Mouse (Mus musculus) liver, adult 2 months (tissue): ENCODE measurements around the gene Lingo3. TPM values are rescaled to one million over a fixed set of nuclear protein-coding genes. Genes with fewer than 3 reads are reported as not detected.
"Not testable (repeated sequence)": the region's sequence is repeated elsewhere in the genome, so short reads cannot be mapped to it uniquely, and the experiment has no call there.

Experiments used
- DNase-seq: peaks from one replicate; pipeline ENCODE4 v3.0.0-alpha.2; 2011; ENCODE audit warnings: low read depth, low spot score; ENCODE audit errors: extremely low read depth
- H3K27ac ChIP-seq: fragments of 200-500 bp; replicated peaks from 2 replicates; pipeline ENCODE4 v1.5.1; 2012; ENCODE audit warnings: low read depth, mild to moderate bottlenecking, control low read depth, inconsistent platforms, low read length; ENCODE audit not compliant: insufficient read depth
- H3K27me3 ChIP-seq: fragments of 200-500 bp; 2 replicates; pipeline ENCODE4 v1.6.1; 2012; ENCODE audit warnings: mild to moderate bottlenecking, moderate library complexity, low read length, inconsistent platforms; ENCODE audit not compliant: control insufficient read depth, insufficient read depth
- H3K36me3 ChIP-seq: fragments of 200-500 bp; 2 replicates; pipeline ENCODE4 v1.6.1; 2012; ENCODE audit warnings: low read length, inconsistent platforms; ENCODE audit not compliant: control insufficient read depth, insufficient read depth
- H3K4me1 ChIP-seq: fragments of 200-500 bp; 2 replicates; pipeline ENCODE4 v1.6.1; 2011; ENCODE audit warnings: low read length; ENCODE audit not compliant: control insufficient read depth, insufficient read depth
- H3K4me3 ChIP-seq: fragments of 200-500 bp; 2 replicates; pipeline ENCODE4 v1.5.1; 2011; ENCODE audit warnings: low read depth, mild to moderate bottlenecking, control low read depth, low read length, moderate library complexity; ENCODE audit not compliant: insufficient read depth
- H3K79me2 ChIP-seq: fragments of 200-500 bp; 2 replicates; pipeline ENCODE4 v1.6.1; 2012; ENCODE audit warnings: inconsistent platforms, mild to moderate bottlenecking, low read length, moderate library complexity; ENCODE audit not compliant: control insufficient read depth, insufficient read depth
- H3K9ac ChIP-seq: fragments of 200-500 bp; 2 replicates; pipeline ENCODE4 v1.6.1; 2012; ENCODE audit warnings: low read depth, mild to moderate bottlenecking, control low read depth, inconsistent platforms, low read length
- CTCF ChIP-seq: fragments of 200-500 bp; IDR thresholded peaks from 2 replicates; pipeline ENCODE4 v1.5.1; 2011; ENCODE audit warnings: low read depth, low read length, control low read depth
- POLR2A ChIP-seq: fragments of 200-500 bp; IDR thresholded peaks from 2 replicates; pipeline ENCODE4 v1.6.1; 2011; ENCODE audit warnings: low read length, control low read depth; ENCODE audit not compliant: insufficient read depth; ENCODE audit errors: extremely low read depth
- WGBS: fragments of 180-500 bp; shearing (Covaris S2); methylation state at CpG from one replicate; pipeline ENCODE4 v1.1.7; 2018; 5-methylcytosine and 5-hydroxymethylcytosine counted together
- polyA plus RNA-seq: library from polyadenylated mRNA; depleted of rRNA; stranded (reverse); fragments of >200 nt; gene quantifications from 2 replicates; pipeline ENCODE4 v1.2.3, GENCODE M21; 2012
- total RNA-seq: library from RNA; depleted of rRNA; stranded (reverse); fragments of >200 nt; gene quantifications from 2 replicates; pipeline ENCODE4 v1.2.3, GENCODE M21; 2014

Gene Lingo3
- total and polyA plus RNA-seq, 2 experiments: 0.05 TPM; not detected in 1

DNA sequence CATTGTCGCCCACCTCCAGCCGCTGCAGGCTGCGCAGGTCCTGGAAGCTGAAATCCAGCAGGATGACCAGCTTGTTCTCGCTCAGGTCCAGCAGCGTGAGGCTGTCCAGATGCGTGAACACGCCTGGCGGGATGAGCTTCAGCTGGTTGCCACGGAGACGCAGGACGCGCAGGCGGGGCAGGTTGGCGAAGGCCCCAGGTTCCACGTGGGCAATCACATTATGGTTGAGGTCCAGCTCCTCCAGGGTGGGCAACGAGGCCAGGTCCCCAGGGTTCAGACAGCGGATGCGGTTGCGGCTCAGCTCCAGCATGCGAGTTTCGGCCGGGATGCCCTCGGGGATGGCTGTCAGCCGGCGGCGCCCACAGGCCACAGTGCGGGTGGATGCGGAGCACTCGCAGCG, 8.2 kb downstream of the Lingo3 start:
- Histone ChIP-seq H3K36me3 (no peaks in the 10 kb centered on the region), H3K27ac (no peak overlapping the region), H3K4me1 (peaks cover 3% of the 10 kb centered on the region), H3K79me2 (no peaks in the 10 kb centered on the region), H3K4me3 (no peak overlapping the region), H3K9ac (no peak overlapping the region), H3K27me3 (peaks cover 15% of the 10 kb centered on the region)
- TF ChIP-seq CTCF: no peak
- TF ChIP-seq POLR2A: no peak
- DNase-seq: no peak
- whole genome bisulfite sequencing: 58% methylated on average over 30 of the region's 30 CpGs

DNA sequence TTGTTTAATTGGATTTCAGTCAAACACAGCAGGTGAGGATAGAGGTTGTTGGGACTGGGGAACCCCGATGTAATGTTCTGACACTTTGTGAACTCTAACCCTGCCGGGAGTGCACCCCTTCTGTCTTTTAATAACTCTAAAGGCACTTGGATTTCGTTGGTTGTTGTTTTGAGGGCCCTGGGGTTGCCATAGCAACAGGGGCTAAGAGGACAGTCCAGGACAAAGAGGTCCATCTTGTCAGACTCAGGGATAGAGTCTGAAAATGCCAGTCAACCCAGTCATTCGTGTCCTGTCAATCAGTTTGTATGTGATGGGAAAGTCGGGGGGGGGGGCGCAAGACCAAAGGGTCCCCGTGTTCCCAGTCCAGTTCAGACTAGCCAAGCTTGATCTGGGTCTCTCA, 11.0 kb downstream of the Lingo3 start:
- Histone ChIP-seq H3K4me1 (peaks cover 24% of the 10 kb centered on the region), H3K27me3 (peaks cover 15% of the 10 kb centered on the region)
- WGBS: 75% methylated on average over 7 of the region's 7 CpGs

DNA sequence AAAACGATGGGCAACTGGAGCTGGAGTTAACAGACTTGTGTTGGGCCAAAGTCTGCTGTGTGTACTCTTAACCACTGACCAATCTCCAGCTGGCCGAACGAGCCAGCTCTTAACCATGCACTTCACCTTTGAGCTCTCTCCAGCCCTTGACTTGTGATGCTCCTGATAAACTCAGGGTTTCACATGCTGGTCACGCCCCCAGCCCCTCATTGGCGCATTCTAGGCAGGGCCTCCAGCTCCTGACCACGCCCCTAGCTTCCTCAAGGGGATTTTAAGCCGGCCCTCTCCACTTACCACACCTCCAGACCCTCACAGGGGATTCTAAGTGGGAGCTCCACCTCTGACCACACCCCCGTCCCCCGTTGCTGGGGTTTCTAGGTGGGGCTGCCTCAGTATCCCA, 12.7 kb downstream of the Lingo3 start:
- peak; percentile 96 for DNase-seq
- H3K36me3 ChIP-seq: peaks cover 8% of the 10 kb centered on the region
- TF ChIP-seq POLR2A (no peak), CTCF (no peak)
- peaks cover 15% of the 10 kb centered on the region for H3K27me3 ChIP-seq
- H3K9ac ChIP-seq: no peak overlapping the region
- H3K4me1 ChIP-seq: peaks cover 27% of the 10 kb centered on the region
- H3K4me3 ChIP-seq: no peak overlapping the region
- WGBS: 16% methylated on average over 9 of the region's 9 CpGs
- H3K79me2 ChIP-seq: peaks cover 16% of the 10 kb centered on the region; the same call in 1 of the 2 replicates
- peak overlapping the region; percentile 37 for H3K27ac ChIP-seq

More for the DNA sequence above, 11.0 kb downstream of the Lingo3 start:
- H3K9ac ChIP-seq: no peak overlapping the region
- H3K79me2 ChIP-seq: peaks cover 4% of the 10 kb centered on the region; the same call in 1 of the 2 replicates
- peaks cover 8% of the 10 kb centered on the region for H3K36me3 ChIP-seq
- no peak overlapping the region for H3K4me3 ChIP-seq
- H3K27ac ChIP-seq: no peak overlapping the region
- TF ChIP-seq CTCF (no peak), POLR2A (no peak)
- no peak for DNase-seq

DNA sequence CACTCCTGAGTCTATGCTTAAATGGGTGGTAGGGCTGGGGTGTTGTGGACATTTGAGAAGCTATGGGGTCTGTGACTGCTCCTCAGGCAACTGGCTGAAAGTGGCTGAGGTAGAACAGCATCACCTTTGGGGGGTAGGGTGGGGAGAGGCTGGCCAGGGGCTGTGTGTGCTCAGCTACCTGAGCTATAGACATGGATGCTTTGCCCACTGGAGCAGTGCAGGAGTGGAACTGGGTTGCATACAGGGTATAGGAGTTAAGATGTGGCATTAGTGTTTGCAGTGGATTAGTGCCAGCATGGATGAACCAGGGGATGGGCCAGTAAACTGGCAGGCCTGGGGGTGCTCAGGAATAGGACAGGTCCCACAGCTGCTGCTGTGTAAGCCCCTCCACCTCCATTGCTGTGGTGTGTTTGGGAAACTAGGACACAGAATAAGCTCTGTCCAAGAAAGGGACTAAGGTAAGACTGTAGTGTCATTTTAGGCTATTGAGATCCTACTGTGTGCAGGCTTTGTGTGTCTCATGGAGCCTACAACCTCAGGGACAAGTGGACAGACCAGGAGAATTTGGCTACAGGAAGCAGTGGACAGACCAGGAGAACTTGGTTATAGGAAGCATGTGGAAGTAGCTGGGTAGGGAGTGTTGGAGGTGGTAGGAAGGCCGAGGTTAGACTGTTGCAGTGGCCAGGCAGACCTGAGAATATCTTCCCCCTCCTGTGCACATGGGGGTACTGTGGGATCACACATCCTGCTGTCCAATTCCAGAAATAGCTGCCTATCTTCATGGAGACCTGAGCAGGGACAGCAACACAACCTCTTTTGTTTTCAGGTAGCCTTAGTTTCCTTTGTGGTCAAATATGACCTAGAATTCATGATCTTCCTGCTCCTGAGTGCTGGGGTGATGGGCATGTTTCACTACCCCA, 14.2 kb downstream of the Lingo3 start:
- Histone ChIP-seq H3K79me2 (peaks cover 16% of the 10 kb centered on the region; the same call in 1 of the 2 replicates), H3K27ac (no peak overlapping the region), H3K4me1 (peaks cover 29% of the 10 kb centered on the region), H3K36me3 (peaks cover 8% of the 10 kb centered on the region), H3K4me3 (no peak overlapping the region), H3K27me3 (peaks cover 4% of the 10 kb centered on the region), H3K9ac (peak overlapping the region; percentile 14; the same call in 1 of the 2 replicates)
- WGBS: 15% methylated on average over 1 of the region's 1 CpGs
- peak; percentile 23 for DNase-seq
- TF ChIP-seq POLR2A (no peak), CTCF (no peak)

DNA sequence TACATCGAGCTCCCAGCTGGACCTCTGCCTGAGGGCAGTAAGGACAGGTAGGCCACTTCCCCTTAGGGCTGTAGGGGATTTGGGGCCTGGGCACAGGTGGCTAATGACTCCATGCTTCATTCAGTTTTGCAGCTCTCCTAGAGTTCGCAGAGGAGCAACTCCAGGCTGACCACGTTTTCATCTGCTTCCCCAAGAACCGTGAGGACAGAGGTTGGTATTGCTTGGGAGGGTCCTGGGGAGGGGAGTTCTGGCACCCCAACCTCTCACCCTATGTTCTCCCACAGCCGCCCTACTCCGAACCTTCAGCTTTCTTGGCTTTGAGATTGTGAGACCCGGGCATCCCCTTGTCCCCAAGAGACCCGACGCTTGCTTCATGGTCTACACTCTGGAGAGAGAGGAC, 15.3 kb downstream of the Lingo3 start:
- peaks cover 16% of the 10 kb centered on the region; the same call in 1 of the 2 replicates for H3K79me2 ChIP-seq
- H3K27me3 ChIP-seq, H3K27ac ChIP-seq, DNase-seq, H3K36me3 ChIP-seq: not testable (repeated sequence)
- WGBS: 43% methylated on average over 9 of the region's 9 CpGs
- peaks cover 37% of the 10 kb centered on the region for H3K4me1 ChIP-seq
- peak overlapping the region; percentile 55 for H3K9ac ChIP-seq
- H3K4me3 ChIP-seq: peak overlapping the region; percentile 99; the same call in 1 of the 2 replicates

DNA sequence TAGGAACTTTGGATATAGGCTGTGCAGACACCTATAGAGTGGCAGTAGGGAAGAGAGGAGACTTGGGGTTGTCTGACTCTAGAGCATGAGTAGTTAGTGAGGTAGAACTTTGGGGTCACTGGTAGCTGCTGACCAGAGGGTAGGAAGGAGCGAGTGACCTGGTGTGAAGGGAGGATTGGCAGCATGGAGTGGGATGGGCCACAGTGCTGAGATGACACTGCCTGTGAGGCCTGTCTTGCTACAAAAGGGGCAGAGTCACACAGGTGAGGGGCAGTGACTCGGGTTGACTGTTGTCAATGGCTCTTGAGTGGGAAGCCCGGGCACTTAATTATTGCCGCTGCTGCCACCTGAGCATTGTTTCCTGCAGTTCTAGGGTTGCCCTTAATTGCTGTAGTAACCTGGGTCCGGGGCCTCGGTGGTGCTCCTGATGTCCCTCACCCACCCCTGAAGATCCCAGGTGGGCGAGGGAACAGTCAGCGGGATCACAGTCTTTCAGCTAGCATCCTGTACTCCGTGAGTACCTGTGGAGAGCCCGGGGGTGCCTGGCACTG, 15.9 kb downstream of the Lingo3 start:
- TF ChIP-seq CTCF (no peak), POLR2A (no peak)
- peak overlapping the region; percentile 99 for H3K4me3 ChIP-seq
- H3K27me3 ChIP-seq: no peaks in the 10 kb centered on the region
- no peak overlapping the region; the same call in 1 of the 2 replicates for H3K27ac ChIP-seq
- DNase-seq: peak; percentile 48
- peaks cover 16% of the 10 kb centered on the region; the same call in 1 of the 2 replicates for H3K79me2 ChIP-seq
- peak overlapping the region; percentile 99 for H3K9ac ChIP-seq
- H3K36me3 ChIP-seq: peaks cover 8% of the 10 kb centered on the region
- WGBS: 31% methylated on average over 10 of the region's 10 CpGs
- H3K4me1 ChIP-seq: peaks cover 37% of the 10 kb centered on the region
